Mouse (Mus musculus): ENCODE results near the gene Nav2. TPM values are rescaled to one million over a fixed set of nuclear protein-coding genes. Genes with fewer than 3 reads are reported as not detected.

Nav2 gene
- polyA plus RNA-seq, 1 experiment = 21.9 TPM

DNA sequence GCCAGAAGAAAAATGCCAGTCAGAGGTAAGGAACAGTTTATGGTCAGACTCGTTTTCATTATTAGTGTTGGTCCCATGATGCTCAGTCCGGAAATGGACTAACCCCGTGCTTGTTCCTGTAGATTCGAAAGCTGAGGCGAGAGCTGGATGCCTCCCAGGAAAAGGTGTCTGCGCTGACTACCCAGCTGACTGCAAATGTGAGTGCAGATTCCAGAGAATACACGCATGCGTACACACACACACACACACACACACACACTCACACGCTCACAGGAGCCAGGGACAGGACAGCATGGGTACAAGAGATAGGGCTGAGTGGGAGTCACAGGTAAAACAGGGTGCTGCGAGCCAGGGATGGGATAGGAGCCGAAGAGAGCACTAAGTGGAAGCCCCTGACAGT is 656.6 kb downstream of the Nav2 start:
- Histone ChIP-seq H3K4me2 (ENCODE audit: low read depth) (no peak overlapping the region), H3ac (ENCODE audit: control insufficient read depth, insufficient read length) (no peak overlapping the region), H3K27me3 (ENCODE audit: control insufficient read depth, insufficient read depth, insufficient read length) (no peaks in the 10 kb centered on the region), H3K36me3 (ENCODE audit: control insufficient read depth, insufficient read depth) (no peaks in the 10 kb centered on the region), H3K4me3 (no peak overlapping the region), H3K79me2 (ENCODE audit: control insufficient read depth, insufficient read depth) (no peaks in the 10 kb centered on the region)
- TF ChIP-seq CEBPB (IDR thresholded peaks at IDR 0.05; ENCODE audit: insufficient read depth, poor library complexity, severe bottlenecking) (no peak), MYOD1 (IDR thresholded peaks at IDR 0.05; ENCODE audit: control insufficient read depth in 1 of 3, insufficient read length in 2 of 3, low read depth in 2 of 3) (no peak), TCF3 (IDR thresholded peaks at IDR 0.05; ENCODE audit: insufficient read length, low read depth) (no peak), MAX (IDR thresholded peaks at IDR 0.05; ENCODE audit: low read depth) (no peak), TCF12 (IDR thresholded peaks at IDR 0.05; ENCODE audit: insufficient read depth, poor library complexity, severe bottlenecking) (no peak)

DNA sequence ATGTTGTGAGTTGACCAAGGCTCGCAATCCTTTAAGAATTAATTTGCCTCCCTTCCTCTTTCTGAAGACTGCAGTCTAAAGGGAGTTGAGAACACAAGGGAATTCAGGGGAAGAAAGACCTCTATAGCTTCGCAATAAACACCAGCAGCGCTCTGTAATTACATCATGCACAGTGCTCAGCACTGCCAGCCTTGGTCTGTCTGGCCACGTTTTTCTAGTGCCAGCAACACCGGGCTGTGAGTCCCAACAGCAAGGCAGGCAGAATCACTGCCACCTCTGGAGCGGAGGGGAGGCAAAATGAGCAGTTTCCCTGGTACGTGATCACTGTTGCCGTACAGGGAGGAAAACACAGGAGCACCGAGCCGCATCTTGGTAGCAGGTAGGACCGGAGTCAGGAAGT is 657.3 kb downstream of the Nav2 start:
- H3ac ChIP-seq (ENCODE audit: control insufficient read depth, insufficient read length) = no peak overlapping the region
- no peak overlapping the region for H3K4me3 ChIP-seq
- H3K36me3 ChIP-seq (ENCODE audit: control insufficient read depth, insufficient read depth) = no peaks in the 10 kb centered on the region
- no peaks in the 10 kb centered on the region for H3K27me3 ChIP-seq (ENCODE audit: control insufficient read depth, insufficient read depth, insufficient read length)
- TF ChIP-seq SRF (IDR thresholded peaks at IDR 0.05; ENCODE audit: control insufficient read depth, insufficient read length, low read depth) = no peak
- TF ChIP-seq MAX (IDR thresholded peaks at IDR 0.05; ENCODE audit: low read depth) = no peak
- no peak for TF ChIP-seq MYOG (IDR thresholded peaks at IDR 0.05; ENCODE audit: control insufficient read depth in 1 of 3, insufficient read depth in 1 of 3, insufficient read length in 2 of 3, low read depth in 2 of 3)
- no peak for TF ChIP-seq POLR2A (IDR thresholded peaks at IDR 0.05; ENCODE audit: insufficient read length, low read depth)
- no peak overlapping the region for H3K4me2 ChIP-seq (ENCODE audit: low read depth)
- no peaks in the 10 kb centered on the region for H3K79me2 ChIP-seq (ENCODE audit: control insufficient read depth, insufficient read depth)

DNA sequence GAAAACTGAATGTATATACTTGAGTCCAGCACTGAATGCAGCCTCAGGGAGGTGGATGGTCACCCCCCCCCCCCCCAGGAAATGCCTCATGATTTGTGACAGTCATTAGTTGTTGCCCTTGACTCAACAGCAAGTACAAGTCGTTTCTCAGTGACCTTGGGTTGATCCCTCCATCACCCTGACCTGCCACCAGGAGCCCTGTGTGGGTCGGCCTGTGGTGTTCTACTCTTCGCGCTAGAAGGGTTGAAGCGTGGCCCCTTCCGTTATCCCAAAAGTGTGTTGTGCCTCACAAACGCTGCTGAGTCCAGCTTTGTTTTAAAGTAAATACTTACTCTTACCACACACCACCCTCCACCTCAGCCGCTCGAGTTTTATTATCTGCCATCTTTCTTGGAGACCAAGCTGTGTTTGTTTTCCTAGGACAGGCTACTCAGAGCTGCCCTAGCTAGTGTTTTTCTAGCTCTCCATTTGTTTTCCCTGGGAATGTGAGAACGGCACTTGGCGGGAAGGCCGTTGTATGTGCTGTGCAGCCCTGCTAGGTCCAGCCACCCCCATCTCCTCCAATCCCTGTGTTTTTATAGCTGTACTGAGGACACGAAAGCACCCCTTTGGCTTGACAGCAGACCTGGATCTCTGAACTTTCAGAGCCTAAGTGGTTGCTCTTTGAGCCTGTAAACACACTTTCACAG is 659.0 kb downstream of the Nav2 start:
- H3K4me2 ChIP-seq (ENCODE audit: low read depth) = no peak overlapping the region
- no peak overlapping the region for H3ac ChIP-seq (ENCODE audit: control insufficient read depth, insufficient read length)
- no peak overlapping the region for H3K4me3 ChIP-seq
- no peaks in the 10 kb centered on the region for H3K27me3 ChIP-seq (ENCODE audit: control insufficient read depth, insufficient read depth, insufficient read length)
- no peaks in the 10 kb centered on the region for H3K79me2 ChIP-seq (ENCODE audit: control insufficient read depth, insufficient read depth)
- peaks cover 1% of the 10 kb centered on the region for H3K36me3 ChIP-seq (ENCODE audit: control insufficient read depth, insufficient read depth)
- no peak for TF ChIP-seq MAX (IDR thresholded peaks at IDR 0.05; ENCODE audit: low read depth)
- no peak for TF ChIP-seq E2F4 (IDR thresholded peaks at IDR 0.05; ENCODE audit: insufficient read depth)
- no peak for TF ChIP-seq CEBPB (IDR thresholded peaks at IDR 0.05; ENCODE audit: insufficient read depth, poor library complexity, severe bottlenecking)
- no peak for TF ChIP-seq TCF3 (IDR thresholded peaks at IDR 0.05; ENCODE audit: insufficient read length, low read depth)
- no peak for TF ChIP-seq MYOG (IDR thresholded peaks at IDR 0.05; ENCODE audit: control insufficient read depth in 1 of 3, insufficient read depth in 1 of 3, insufficient read length in 2 of 3, low read depth in 2 of 3)
- TF ChIP-seq MYOD1 (IDR thresholded peaks at IDR 0.05; ENCODE audit: control insufficient read depth in 1 of 3, insufficient read length in 2 of 3, low read depth in 2 of 3) = no peak
- TF ChIP-seq POLR2A (IDR thresholded peaks at IDR 0.05; ENCODE audit: insufficient read length, low read depth) = no peak
- TF ChIP-seq USF1 (IDR thresholded peaks at IDR 0.05; ENCODE audit: low read depth) = no peak
- TF ChIP-seq POLR2AphosphoS2 (IDR thresholded peaks at IDR 0.05; ENCODE audit: insufficient read length, low read depth) = no peak
- no peak for TF ChIP-seq SRF (IDR thresholded peaks at IDR 0.05; ENCODE audit: control insufficient read depth, insufficient read length, low read depth)
- no peak for TF ChIP-seq REST (IDR thresholded peaks at IDR 0.05; ENCODE audit: insufficient read depth, insufficient read length)
- TF ChIP-seq TCF12 (IDR thresholded peaks at IDR 0.05; ENCODE audit: insufficient read depth, poor library complexity, severe bottlenecking) = no peak

DNA sequence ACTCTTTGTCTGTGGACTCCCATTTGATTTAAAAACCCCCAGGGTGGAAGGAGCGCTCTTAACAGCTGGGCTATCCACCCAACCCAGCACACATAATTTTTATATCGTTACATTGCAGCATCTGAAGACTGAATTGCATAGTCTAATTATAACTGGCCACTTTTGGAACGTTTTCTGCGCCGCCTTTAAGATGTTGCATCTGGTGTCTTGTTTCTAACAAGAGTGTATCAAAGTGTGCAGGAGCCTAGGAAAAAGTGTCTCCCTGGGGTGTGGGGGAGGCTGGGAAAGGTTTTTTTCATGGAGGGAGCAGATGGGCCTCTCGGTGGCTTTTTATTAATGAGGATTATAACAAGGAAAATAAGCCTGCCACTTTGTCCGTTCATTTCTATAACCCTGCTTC is 661.1 kb downstream of the Nav2 start:
- H3K27me3 ChIP-seq (ENCODE audit: control insufficient read depth, insufficient read depth, insufficient read length) = no peaks in the 10 kb centered on the region
- H3K4me3 ChIP-seq = no peak overlapping the region
- H3K79me2 ChIP-seq (ENCODE audit: control insufficient read depth, insufficient read depth) = no peaks in the 10 kb centered on the region
- H3K36me3 ChIP-seq (ENCODE audit: control insufficient read depth, insufficient read depth) = peaks cover 3% of the 10 kb centered on the region
- no peak for TF ChIP-seq MYOG (IDR thresholded peaks at IDR 0.05; ENCODE audit: control insufficient read depth in 1 of 3, insufficient read depth in 1 of 3, insufficient read length in 2 of 3, low read depth in 2 of 3)
- no peak for TF ChIP-seq MYOD1 (IDR thresholded peaks at IDR 0.05; ENCODE audit: control insufficient read depth in 1 of 3, insufficient read length in 2 of 3, low read depth in 2 of 3)
- TF ChIP-seq USF1 (IDR thresholded peaks at IDR 0.05; ENCODE audit: low read depth) = no peak
- no peak for TF ChIP-seq SRF (IDR thresholded peaks at IDR 0.05; ENCODE audit: control insufficient read depth, insufficient read length, low read depth)
- H3K4me2 ChIP-seq (ENCODE audit: low read depth) = no peak overlapping the region
- no peak overlapping the region for H3ac ChIP-seq (ENCODE audit: control insufficient read depth, insufficient read length)

DNA sequence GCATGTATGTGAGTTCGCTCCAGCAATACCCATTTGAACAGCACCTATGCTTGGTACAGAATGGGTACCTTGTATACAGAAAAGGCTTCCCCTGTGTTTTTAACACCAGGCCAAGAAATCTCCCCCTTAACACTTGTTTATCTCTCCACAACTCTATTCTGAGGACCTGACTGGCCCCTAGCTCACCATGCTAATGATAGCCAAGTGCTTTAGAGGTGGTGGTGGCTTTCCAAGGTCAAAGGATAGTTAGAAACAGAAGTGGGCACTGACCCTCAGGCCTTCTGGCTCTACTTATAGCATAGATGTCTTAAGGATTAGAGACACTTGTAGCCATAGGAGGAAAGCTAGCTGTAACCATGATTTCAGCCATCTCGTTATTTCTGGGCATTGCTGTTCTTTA is 663.1 kb downstream of the Nav2 start:
- Histone ChIP-seq H3K36me3 (ENCODE audit: control insufficient read depth, insufficient read depth) (peaks cover 7% of the 10 kb centered on the region), H3ac (ENCODE audit: control insufficient read depth, insufficient read length) (no peak overlapping the region), H3K4me2 (ENCODE audit: low read depth) (no peak overlapping the region), H3K27me3 (ENCODE audit: control insufficient read depth, insufficient read depth, insufficient read length) (no peaks in the 10 kb centered on the region), H3K79me2 (ENCODE audit: control insufficient read depth, insufficient read depth) (no peaks in the 10 kb centered on the region), H3K4me3 (no peak overlapping the region)
- TF ChIP-seq SRF (IDR thresholded peaks at IDR 0.05; ENCODE audit: control insufficient read depth, insufficient read length, low read depth) (no peak), TCF12 (IDR thresholded peaks at IDR 0.05; ENCODE audit: insufficient read depth, poor library complexity, severe bottlenecking) (no peak), USF1 (IDR thresholded peaks at IDR 0.05; ENCODE audit: low read depth) (no peak), E2F4 (IDR thresholded peaks at IDR 0.05; ENCODE audit: insufficient read depth) (no peak)
